Mouse (Mus musculus) retina, postnatal 7 days (tissue): Measurements from ENCODE around the gene Gm13083.
"Not testable (repeated sequence)": the region's sequence is repeated elsewhere in the genome, so short reads cannot be mapped to it uniquely, and the experiment has no call there.

ENCODE experiments used
- DNase-seq: peaks from one replicate; pipeline ENCODE4 v3.0.0-alpha.2; 2012; ENCODE audit warnings: low read depth, low spot score

The Gm13083 gene

DNA sequence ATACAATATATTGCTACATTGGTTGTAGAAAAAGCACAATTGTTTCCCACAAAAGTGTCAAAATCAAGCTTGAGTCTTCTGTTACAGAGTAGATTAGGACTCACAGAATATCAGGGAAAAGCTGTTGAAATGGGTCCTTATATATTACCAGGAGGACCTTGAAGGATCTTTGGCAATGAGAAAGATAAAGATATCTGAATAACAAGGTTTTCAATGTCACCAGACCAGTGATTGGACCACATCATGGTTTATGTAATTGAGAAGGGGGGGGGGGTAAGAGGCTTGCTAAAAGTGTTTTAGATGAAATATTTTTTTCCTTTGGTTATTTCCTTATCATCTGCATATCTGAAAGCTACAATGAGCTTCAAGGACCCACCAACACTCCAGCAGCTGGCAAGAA is at the start of gene Gm13083:
Gene Gm13083 (plus strand): TSS at position 301 of the 400 bp plus-strand sequence.
- not testable (repeated sequence) for DNase-seq

DNA sequence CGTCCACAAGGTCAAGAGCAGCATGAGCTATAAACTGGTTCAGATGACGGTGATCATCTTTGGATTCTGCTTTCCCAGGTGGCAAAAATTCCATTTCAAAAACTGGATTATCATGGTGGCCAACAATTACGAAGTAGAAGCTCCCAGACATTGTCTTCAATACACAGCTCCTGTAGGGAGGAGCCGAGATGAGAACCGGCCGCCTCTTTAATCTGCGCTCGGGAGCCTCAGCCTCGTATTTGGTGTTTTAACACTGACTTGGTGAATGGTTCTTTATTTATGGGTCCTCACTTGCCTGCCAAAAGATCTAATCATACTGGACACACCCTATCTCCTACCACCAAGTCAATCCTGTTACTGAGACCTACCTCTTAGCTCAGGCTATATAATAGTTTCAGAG is 2.9 kb upstream of the Gm13083 start:
- not testable (repeated sequence) for DNase-seq

DNA sequence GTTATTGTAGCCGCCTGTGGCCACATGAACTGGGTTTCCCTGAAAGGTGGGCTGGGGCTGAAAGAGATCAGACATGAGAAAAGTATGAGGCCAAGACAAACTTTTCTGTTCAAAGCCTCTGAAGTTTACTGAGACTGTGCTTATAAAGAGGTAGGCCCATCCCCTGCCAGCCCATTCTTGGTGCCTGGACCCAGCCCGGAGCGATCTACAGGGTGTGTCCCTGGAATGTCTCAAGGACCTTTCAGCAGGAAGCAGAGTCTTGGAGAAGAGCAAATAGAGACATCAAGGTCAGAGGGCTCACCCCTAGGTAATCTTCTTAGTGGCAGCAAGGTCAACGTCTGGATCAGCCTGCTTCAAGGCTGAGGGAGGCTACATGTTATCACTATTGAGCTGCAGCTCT is 3.3 kb downstream of the Gm13083 start:
- DNase-seq = not testable (repeated sequence)

DNA sequence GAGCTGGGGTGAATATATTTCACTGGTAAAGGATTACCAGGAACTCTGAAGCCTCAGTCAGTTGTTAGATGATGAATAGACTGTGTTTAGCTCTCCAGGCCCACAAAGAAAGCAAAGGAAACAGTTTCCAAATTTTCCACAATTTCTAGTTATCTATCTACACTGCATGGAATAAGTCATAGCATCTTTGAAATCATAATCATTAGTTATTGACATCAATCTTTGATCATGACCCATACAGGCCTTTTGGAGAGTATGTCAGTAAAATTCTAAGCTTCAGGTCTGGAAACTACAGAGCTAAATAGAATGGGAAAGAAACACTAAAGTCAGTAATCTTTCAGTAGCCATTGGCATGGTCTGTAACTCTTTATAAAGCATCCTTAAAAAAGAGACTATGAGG is 42.3 kb downstream of the Gm13083 start, which contains the start of gene Gm13088:
Gene Gm13088 (minus strand): TSS at position 101 of the 400 bp plus-strand sequence.
- DNase-seq = not testable (repeated sequence)
